Mouse (Mus musculus) testis, postnatal 10 days (tissue): ENCODE measurements around the gene Ggta1.
"Not testable (repeated sequence)": the region's sequence is repeated elsewhere in the genome, so short reads cannot be mapped to it uniquely, and the experiment has no call there.

ENCODE experiments used
- DNase-seq: peaks from one replicate; pipeline ENCODE4 v3.0.0; 2021; ENCODE audit warnings: low spot score

Ggta1 gene

GRCm38 (mm10) chr2:35460378-35460880 is 2.6 kb downstream of the Ggta1 start:
- no peak for DNase-seq

- no peak for DNase-seq
These were observed 3.7 kb downstream of the Ggta1 start for GRCm38 (mm10) chr2:35459316-35459715.

- no peak for DNase-seq
These were observed 4.6 kb downstream of the Ggta1 start for GRCm38 (mm10) chr2:35458421-35458820.

GRCm38 (mm10) chr2:35453736-35454135 is 9.3 kb downstream of the Ggta1 start:
- no peak for DNase-seq

- DNase-seq, result not testable (repeated sequence)
These were observed 10.3 kb downstream of the Ggta1 start for GRCm38 (mm10) chr2:35452695-35453094.

GRCm38 (mm10) chr2:35451484-35452050 is 11.5 kb downstream of the Ggta1 start:
- DNase-seq, result no peak

GRCm38 (mm10) chr2:35450856-35451255 is 12.2 kb downstream of the Ggta1 start:
- peak; percentile 27 for DNase-seq

- peak; percentile 33 for DNase-seq
These were observed 13.1 kb downstream of the Ggta1 start for GRCm38 (mm10) chr2:35449687-35450622.

GRCm38 (mm10) chr2:35448914-35449670 is 13.9 kb downstream of the Ggta1 start:
- peak; percentile 27 for DNase-seq

- DNase-seq, result no peak
These were observed 14.7 kb downstream of the Ggta1 start for GRCm38 (mm10) chr2:35448215-35448913.

- no peak for DNase-seq
These were observed 15.6 kb downstream of the Ggta1 start for GRCm38 (mm10) chr2:35447453-35447852.

GRCm38 (mm10) chr2:35446798-35447197 is 16.2 kb downstream of the Ggta1 start:
- DNase-seq, result no peak

- DNase-seq, result no peak
These were observed 16.7 kb downstream of the Ggta1 start for GRCm38 (mm10) chr2:35446300-35446699.

- DNase-seq, result no peak
These were observed 17.4 kb downstream of the Ggta1 start for GRCm38 (mm10) chr2:35445610-35446009.

GRCm38 (mm10) chr2:35444764-35445262 is 18.2 kb downstream of the Ggta1 start:
- no peak for DNase-seq

- no peak for DNase-seq
These were observed 18.9 kb downstream of the Ggta1 start for GRCm38 (mm10) chr2:35443981-35444763.

GRCm38 (mm10) chr2:35443325-35443724 is 19.7 kb downstream of the Ggta1 start:
- DNase-seq, result no peak

GRCm38 (mm10) chr2:35442079-35442478 is 21.0 kb downstream of the Ggta1 start:
- DNase-seq, result no peak

GRCm38 (mm10) chr2:35441419-35441818 is 21.6 kb downstream of the Ggta1 start:
- DNase-seq, result no peak

- DNase-seq, result no peak
These were observed 22.6 kb downstream of the Ggta1 start for GRCm38 (mm10) chr2:35440480-35440879.

GRCm38 (mm10) chr2:35437796-35438195 is 25.2 kb downstream of the Ggta1 start:
- DNase-seq, result no peak
